Mouse (Mus musculus) kidney, adult 2 months (tissue): ENCODE measurements around the gene Per1.

Source experiments
- CTCF ChIP-seq: fragments of 200-500 bp; conservative IDR thresholded peaks from 2 replicates; pipeline ENCODE4 v1.5.1; 2011; ENCODE audit warnings: low read depth, mild to moderate bottlenecking, control low read depth, low read length, moderate library complexity, mixed read lengths; ENCODE audit not compliant: insufficient read depth, insufficient read length
- POLR2A ChIP-seq: fragments of 200-500 bp; IDR thresholded peaks from one replicate; pipeline ENCODE4 v1.6.1; 2011; ENCODE audit warnings: low read depth, low read length, control low read depth

GRCm38 (mm10) chr11:69099915-69100345 is 4.9 kb downstream of the Per1 start:
- TF ChIP-seq CTCF (no peak), POLR2A (no peak)
